Mouse (Mus musculus) bone marrow macrophage, adult 2 months (primary cell): ENCODE data around the gene Cyfip1. TPM values are rescaled to one million over a fixed set of nuclear protein-coding genes. Genes with fewer than 3 reads are reported as not detected.

Experiments
- H3K27ac ChIP-seq: 2 replicates; pipeline ENCODE4 v1.5.1; 2012; ENCODE audit warnings: low read depth, low read length; ENCODE audit not compliant: insufficient read depth
- H3K4me1 ChIP-seq: 2 replicates; pipeline ENCODE4 v1.6.1; 2012; ENCODE audit warnings: low read length; ENCODE audit not compliant: control insufficient read depth, insufficient read depth
- H3K4me3 ChIP-seq: 2 replicates; pipeline ENCODE4 v1.5.1; 2012; ENCODE audit warnings: mild to moderate bottlenecking, low read length, moderate library complexity; ENCODE audit not compliant: insufficient read depth
- CTCF ChIP-seq: IDR thresholded peaks from 2 replicates; pipeline ENCODE4 v1.5.1; 2012; ENCODE audit warnings: low read depth, mild to moderate bottlenecking, low read length, moderate library complexity
- POLR2A ChIP-seq: IDR thresholded peaks from 2 replicates; pipeline ENCODE4 v1.6.1; 2012; ENCODE audit warnings: mild to moderate bottlenecking, low read depth, low read length, borderline replicate concordance
- polyA plus RNA-seq: library from polyadenylated mRNA; stranded (reverse); fragments of >200 nt; gene quantifications from 2 replicates; pipeline ENCODE4 v1.2.4, GENCODE M21; 2012; ENCODE audit not compliant: missing spikeins, insufficient read depth, insufficient read length

The Cyfip1 gene
- polyA plus RNA-seq, 1 experiment: 147 TPM

DNA sequence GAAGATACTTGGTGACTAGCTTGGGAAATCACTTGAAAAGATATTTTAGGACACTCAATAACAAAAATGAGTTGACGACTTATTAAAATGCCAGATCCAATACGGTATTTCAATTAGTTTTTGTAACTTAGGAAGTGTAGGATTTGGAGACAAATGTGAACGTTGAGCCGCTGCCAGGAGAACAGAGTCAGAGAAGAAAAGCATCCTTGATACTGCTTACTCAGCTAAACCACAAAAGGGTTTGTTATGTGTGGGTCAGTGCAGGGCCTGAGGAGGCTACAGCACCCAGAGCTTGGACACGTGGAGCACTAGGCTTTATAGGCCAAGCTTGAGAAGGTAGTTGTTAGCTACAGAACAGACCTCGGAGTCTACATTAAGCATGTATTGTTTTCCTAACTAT lies 18.4 kb downstream of the Cyfip1 start:
- H3K4me3 ChIP-seq: no peak overlapping the region
- H3K4me1 ChIP-seq: peaks cover 53% of the 10 kb centered on the region
- H3K27ac ChIP-seq: no peak overlapping the region
- TF ChIP-seq CTCF: no peak
- TF ChIP-seq POLR2A: no peak

DNA sequence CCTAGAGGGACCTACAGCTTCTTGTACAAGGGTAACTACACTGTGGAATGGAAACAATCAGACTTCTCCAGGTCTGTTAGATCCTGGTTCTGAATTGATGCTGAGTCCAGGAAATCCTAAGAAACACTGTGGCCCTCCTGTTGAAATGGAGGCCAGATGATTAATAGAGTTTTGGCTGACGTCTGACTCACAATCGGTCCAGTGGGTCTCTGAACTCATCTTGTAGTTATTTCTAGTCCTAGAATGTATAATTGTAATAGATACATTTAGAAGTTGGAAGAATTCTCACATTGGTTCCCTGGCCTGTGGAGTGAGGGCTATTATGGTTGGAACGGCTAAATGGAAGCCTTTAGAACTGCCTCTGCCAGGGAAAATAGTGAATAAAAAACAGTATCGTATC lies 19.6 kb downstream of the Cyfip1 start:
- Histone ChIP-seq H3K27ac (no peak overlapping the region), H3K4me3 (no peak overlapping the region), H3K4me1 (peaks cover 54% of the 10 kb centered on the region)
- TF ChIP-seq CTCF (no peak), POLR2A (no peak)

DNA sequence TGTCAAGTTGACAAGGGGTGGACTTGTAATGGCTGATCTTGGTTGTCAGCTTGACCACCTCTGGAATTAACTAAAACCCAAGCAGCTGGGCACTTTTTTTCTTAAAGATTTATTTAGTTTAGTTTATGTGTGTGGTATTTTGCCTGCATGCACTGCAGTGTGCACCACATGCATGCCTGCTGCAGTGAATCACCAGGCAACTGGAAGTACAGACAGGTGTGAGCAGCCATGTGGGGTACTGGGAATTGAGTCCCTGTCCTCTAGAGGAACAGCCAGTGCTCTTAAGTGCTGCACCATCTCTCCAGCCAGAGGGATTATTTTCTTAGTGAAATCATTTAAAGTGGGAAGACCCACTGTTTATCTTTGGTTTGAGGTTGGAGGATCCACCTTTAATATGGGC lies 23.5 kb downstream of the Cyfip1 start:
- no peak overlapping the region for H3K27ac ChIP-seq
- H3K4me1 ChIP-seq: peaks cover 47% of the 10 kb centered on the region
- H3K4me3 ChIP-seq: no peak overlapping the region
- TF ChIP-seq CTCF (no peak), POLR2A (no peak)

DNA sequence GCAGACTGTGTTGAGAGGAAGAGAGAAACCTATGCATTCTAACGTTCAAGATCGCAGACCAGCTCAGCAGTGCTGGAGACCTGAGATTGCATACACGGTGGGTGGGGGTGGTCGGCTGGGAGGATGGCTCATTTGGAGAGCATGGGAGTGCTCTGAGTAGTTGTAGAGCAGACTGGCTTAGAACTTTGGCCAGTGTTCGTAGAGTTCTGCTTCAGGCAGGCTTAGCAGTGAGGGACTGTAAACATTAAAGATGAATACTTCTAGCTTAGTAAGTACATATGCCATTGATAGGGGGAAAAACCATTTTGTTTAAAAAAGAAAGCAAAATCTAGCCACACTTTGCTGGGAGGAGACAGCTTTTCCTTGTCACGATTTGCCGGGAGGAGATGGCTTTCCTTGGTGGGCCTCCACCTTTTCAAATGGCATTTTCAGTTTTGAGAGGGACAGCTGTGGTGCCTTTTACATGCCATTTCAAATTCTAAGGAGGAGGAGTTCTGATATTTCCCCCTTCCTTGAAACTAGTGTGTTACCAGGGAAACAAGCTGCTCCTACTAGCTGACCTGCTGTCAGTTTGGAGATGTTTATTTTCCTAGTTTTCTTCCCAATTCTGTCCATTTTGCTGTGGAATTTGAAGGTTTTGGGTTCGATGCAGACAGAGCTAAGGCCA lies 24.3 kb downstream of the Cyfip1 start:
- Histone ChIP-seq H3K27ac (no peak overlapping the region), H3K4me1 (peaks cover 50% of the 10 kb centered on the region), H3K4me3 (no peak overlapping the region)
- TF ChIP-seq CTCF (no peak), POLR2A (no peak)

DNA sequence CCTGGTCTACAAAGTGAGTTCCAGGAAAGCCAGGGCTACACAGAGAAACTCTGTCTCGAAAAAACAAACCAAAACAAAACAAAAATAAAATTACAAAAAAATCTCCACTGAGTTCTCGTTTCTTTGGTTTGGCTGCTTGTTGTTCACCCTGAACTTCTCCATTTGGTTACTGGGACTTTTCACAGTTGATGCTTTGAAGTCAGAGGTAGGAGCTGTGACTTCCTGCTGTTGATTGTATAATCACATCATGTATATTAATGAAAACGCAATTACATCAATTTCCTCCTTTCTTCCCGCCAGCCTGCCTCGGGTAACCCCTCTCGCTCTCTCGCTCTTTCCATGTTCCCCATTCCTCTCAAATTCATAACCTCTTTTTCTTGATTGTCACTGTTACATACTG lies 26.7 kb downstream of the Cyfip1 start:
- TF ChIP-seq CTCF (no peak), POLR2A (no peak)
- H3K27ac ChIP-seq: peak overlapping the region; percentile 69
- peaks cover 57% of the 10 kb centered on the region for H3K4me1 ChIP-seq
- no peak overlapping the region for H3K4me3 ChIP-seq

DNA sequence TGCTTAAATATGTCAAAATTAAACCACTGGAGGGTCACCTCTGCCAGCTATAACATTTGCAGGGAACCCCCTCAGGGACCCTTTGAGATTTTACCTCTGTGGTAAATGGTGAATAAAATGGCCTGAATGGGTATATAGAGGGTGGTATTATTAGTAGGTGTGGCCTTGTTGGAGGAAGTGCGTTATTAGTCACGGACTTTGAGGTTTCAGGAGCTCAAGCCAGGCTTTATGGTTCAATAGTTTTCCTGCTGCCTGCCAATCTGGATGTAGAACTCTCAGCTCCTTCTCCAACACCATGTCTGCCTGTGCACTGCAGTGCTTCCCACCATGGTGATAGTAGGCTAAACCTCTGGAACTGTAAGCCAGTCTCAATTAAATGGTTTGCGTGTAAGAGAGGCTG lies 27.7 kb downstream of the Cyfip1 start:
- Histone ChIP-seq H3K4me1 (peaks cover 55% of the 10 kb centered on the region), H3K4me3 (no peak overlapping the region), H3K27ac (no peak overlapping the region)
- TF ChIP-seq POLR2A (no peak), CTCF (no peak)

DNA sequence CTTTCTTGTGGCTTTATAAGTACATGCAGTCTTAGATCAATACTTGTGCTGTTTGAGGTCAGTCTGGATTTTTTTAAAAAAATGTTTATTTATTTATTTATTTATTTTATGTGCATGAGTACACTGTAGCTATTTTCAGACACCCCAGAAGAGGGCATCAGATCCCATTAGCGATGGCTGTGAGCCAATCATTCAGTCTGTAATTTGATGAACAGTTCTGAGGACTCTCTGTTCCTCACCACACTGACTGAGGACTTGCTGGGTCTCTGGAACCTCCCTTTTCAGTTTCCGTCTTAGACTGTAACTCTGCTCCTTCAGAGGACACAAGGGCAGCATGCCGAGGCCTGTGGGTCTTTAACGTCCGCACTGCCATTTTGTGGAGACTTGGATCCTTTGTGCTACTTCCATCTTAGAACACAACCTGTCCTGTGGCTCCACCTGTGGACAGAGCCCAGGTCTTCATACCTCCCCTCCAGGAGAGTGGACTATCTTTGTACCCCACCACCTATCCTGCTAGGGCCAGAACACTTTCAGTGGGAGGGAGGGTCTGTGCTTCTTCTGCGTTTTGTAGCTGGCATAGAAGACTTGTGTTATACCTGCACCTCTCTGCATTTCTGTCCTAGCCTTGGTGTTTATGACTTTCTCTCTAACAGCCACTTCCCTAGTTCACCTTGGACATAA lies 28.9 kb downstream of the Cyfip1 start:
- TF ChIP-seq POLR2A: no peak
- TF ChIP-seq CTCF: no peak
- H3K4me3 ChIP-seq: no peak overlapping the region
- peaks cover 54% of the 10 kb centered on the region for H3K4me1 ChIP-seq
- no peak overlapping the region for H3K27ac ChIP-seq

DNA sequence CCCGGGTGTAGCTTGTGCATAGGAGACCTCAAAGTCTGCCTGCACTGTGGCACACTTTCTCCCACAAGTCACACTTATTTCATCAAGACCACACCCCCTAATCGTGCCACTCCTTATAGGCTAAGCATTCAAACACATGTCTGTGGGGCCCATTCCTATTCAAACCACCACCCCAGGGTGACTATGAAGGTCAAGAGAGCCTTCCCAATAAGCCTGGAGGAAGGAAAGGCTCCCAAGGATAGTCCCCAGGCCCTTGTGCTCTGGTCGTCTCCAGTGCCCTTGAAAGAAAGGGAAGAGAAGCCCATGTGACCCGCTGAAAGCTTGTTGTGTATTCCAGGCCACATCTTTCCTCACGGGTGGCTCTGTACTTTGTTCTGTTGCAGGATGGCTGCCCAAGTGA lies 29.9 kb downstream of the Cyfip1 start:
- TF ChIP-seq CTCF (no peak), POLR2A (no peak)
- Histone ChIP-seq H3K4me1 (peaks cover 45% of the 10 kb centered on the region), H3K27ac (no peak overlapping the region), H3K4me3 (no peak overlapping the region)

DNA sequence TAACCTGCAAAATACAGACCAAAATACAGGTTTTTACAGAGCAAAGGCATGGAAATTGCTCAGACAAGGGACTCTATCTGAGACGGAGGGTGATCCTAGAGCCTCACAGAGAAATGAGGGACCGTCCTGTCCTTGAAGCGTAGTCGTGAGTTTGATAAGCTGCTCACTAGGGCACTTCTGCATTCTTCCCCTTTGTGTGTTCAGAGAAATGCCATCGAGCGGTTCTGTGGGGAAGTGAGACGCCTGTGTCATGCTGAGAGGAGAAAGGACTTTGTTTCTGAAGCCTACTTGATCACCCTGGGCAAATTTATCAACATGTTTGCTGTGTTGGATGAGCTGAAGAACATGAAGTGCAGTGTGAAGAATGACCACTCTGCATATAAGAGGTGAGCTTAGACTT lies 33.2 kb downstream of the Cyfip1 start:
- no peak overlapping the region for H3K4me3 ChIP-seq
- H3K27ac ChIP-seq: no peak overlapping the region
- TF ChIP-seq CTCF: no peak
- TF ChIP-seq POLR2A: no peak
- peaks cover 24% of the 10 kb centered on the region for H3K4me1 ChIP-seq

DNA sequence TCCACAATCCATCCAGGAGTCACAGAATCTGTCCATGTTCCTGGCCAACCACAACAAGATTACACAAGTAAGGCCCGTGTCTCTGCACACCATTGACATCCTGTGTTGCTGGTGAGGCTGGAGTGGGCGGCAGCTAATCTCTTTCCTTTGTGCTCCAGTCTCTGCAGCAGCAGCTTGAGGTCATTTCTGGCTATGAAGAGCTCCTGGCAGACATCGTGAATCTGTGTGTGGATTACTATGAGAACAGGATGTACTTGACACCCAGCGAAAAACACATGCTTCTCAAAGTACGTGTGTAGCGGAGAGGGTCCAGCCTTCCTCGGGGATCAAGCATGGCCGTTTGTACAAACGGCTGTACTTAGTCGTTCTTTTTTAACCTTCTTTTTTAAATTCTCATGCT lies 36.2 kb downstream of the Cyfip1 start:
- Histone ChIP-seq H3K4me3 (no peak overlapping the region), H3K4me1 (peaks cover 5% of the 10 kb centered on the region), H3K27ac (no peak overlapping the region)
- TF ChIP-seq POLR2A (no peak), CTCF (no peak)

DNA sequence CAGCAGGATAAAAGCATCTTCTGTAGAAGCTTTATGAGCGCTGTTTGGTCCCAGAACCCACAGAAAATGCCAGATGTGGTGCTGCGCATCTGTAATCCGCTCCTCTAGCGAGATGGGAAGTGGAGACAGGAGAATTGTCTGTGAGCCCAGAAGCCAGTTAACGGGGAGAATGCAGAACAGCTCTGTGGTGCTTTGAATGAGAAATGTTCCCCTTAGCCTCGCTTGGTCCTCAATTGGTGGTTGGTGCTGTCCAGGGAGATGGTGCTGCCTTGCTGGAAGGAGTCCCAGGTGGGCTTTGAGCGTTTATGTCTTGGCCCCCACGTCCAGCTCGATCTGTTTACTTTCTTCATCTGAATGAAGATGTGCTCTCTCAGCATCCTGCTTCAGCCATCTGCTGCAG lies 39.3 kb downstream of the Cyfip1 start:
- H3K4me1 ChIP-seq: no peaks in the 10 kb centered on the region
- TF ChIP-seq POLR2A (no peak), CTCF (no peak)
- no peak overlapping the region for H3K27ac ChIP-seq
- H3K4me3 ChIP-seq: no peak overlapping the region
